Mouse (Mus musculus) kidney, embryonic 14.5 days (tissue): ENCODE data around the gene 2810006K23Rik. TPM values are rescaled to one million over a fixed set of nuclear protein-coding genes. Genes with fewer than 3 reads are reported as not detected.

Source experiments
- ATAC-seq: fragments of 200-750 bp; cut with Nextera tagmentation; 2 replicates; pipeline ENCODE4 v1.8.0; 2017; ENCODE audit warnings: moderate number of reproducible peaks, mild to moderate bottlenecking, moderate TSS enrichment, moderate library complexity; ENCODE audit not compliant: low FRiP score, low TSS enrichment
- H3K27ac ChIP-seq: fragments of 300-500 bp; sonication (generic); 2 replicates; pipeline ENCODE4 v1.5.1; 2014; ENCODE audit warnings: low read depth, mild to moderate bottlenecking, low read length, moderate library complexity, mixed read lengths
- H3K27me3 ChIP-seq: fragments of 300-500 bp; sonication (generic); 2 replicates; pipeline ENCODE4 v1.6.1; 2014; ENCODE audit warnings: mild to moderate bottlenecking, low read length; ENCODE audit not compliant: control insufficient read depth, insufficient read depth
- H3K36me3 ChIP-seq: fragments of 300-500 bp; sonication (generic); 2 replicates; pipeline ENCODE4 v1.6.1; 2014; ENCODE audit warnings: low read length, mixed read lengths; ENCODE audit not compliant: control insufficient read depth, insufficient read depth
- H3K4me1 ChIP-seq: fragments of 300-500 bp; sonication (generic); 2 replicates; pipeline ENCODE4 v1.6.1; 2014; ENCODE audit warnings: low read length, mixed read lengths; ENCODE audit not compliant: control insufficient read depth, insufficient read depth
- H3K4me2 ChIP-seq: fragments of 300-500 bp; sonication (generic); replicated peaks from 2 replicates; pipeline ENCODE4 v1.6.1; 2014; ENCODE audit warnings: low read depth, mild to moderate bottlenecking, low read length
- H3K4me3 ChIP-seq: fragments of 300-500 bp; sonication (generic); 2 replicates; pipeline ENCODE4 v1.5.1; 2014; ENCODE audit warnings: mild to moderate bottlenecking, low read length
- H3K9ac ChIP-seq: fragments of 300-500 bp; sonication (generic); 2 replicates; pipeline ENCODE4 v1.6.1; 2014; ENCODE audit warnings: low read depth, mild to moderate bottlenecking, low read length, moderate library complexity
- H3K9me3 ChIP-seq: fragments of 300-500 bp; sonication (generic); 2 replicates; pipeline ENCODE4 v1.6.1; 2016; ENCODE audit warnings: low read length; ENCODE audit not compliant: control insufficient read depth
- WGBS: fragments of 180-500 bp; shearing (Covaris S2); extraction: QIAGEN DNeasy Blood & Tissue Kit; methylation state at CpG from one replicate; pipeline ENCODE4 v1.1.7; 2014; 5-methylcytosine and 5-hydroxymethylcytosine counted together
- polyA plus RNA-seq: library from polyadenylated mRNA; unstranded; fragments of >200 nt; fragmentation: Nextera tagmentation; extraction: Ambion mirVana; gene quantifications from 2 replicates; pipeline ENCODE4 v1.2.1, GENCODE M21; 2014

Gene 2810006K23Rik
- polyA plus RNA-seq, 1 experiment from 2014 or later, result 12.5 TPM

- Histone ChIP-seq H3K27me3 (no peaks in the 10 kb centered on the region), H3K4me3 (no peak overlapping the region), H3K9ac (no peak overlapping the region), H3K4me2 (no peak overlapping the region), H3K9me3 (no peaks in the 10 kb centered on the region), H3K36me3 (peaks cover 14% of the 10 kb centered on the region), H3K27ac (no peak overlapping the region), H3K4me1 (no peaks in the 10 kb centered on the region)
- ATAC-seq, result no peak
- WGBS, result 92% methylated on average over 6 of the region's 6 CpGs
Measured at GRCm38 (mm10) chr5:124364173-124364918, 36.5 kb downstream of the 2810006K23Rik start.

DNA sequence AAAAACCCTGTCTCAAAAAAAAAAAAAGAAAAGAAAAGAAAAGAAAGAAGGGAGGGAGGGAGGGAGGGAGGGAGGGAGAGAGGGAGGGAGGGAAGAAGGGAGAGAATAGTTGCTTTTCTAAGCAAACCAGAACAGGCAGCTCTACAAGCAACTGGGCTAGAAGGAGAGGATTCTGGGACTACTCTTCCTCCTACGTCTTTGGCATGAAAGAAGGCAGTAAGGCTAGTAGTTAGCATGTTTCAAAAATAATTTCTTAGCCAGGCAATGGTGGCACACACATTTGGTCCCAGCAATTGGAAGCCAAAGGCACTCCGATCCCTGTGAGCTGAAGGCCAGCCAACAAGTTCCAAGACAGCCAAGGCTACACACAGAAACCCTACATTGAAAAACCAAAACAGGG lies 37.9 kb downstream of the 2810006K23Rik start:
- Histone ChIP-seq H3K9me3 (no peaks in the 10 kb centered on the region), H3K9ac (no peak overlapping the region), H3K4me2 (no peak overlapping the region), H3K36me3 (peaks cover 27% of the 10 kb centered on the region), H3K4me1 (no peaks in the 10 kb centered on the region), H3K27me3 (no peaks in the 10 kb centered on the region), H3K27ac (no peak overlapping the region), H3K4me3 (no peak overlapping the region)
- no peak for ATAC-seq
- WGBS, result 95% methylated on average over 2 of the region's 2 CpGs

DNA sequence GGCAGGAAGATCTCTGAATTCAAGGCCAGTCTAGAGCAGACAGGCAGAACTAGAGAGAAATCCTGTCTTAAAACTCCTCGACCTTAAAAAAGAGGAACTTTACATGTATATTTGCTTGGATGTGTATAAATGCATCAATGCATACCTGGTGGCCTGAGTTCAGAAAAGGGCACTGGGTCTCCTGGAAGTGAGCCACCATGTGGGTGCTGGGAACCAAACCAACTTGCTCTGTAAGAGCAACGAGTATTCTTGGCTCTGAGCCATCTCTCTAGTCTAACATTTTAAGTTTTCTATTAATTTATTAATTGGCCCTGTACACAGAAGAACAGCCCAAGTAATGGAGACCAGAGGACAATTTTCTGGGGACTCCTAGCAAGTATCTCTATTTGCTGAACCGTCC lies 38.8 kb downstream of the 2810006K23Rik start:
- H3K4me3 ChIP-seq, result no peak overlapping the region
- ATAC-seq, result no peak
- H3K4me2 ChIP-seq, result no peak overlapping the region
- no peaks in the 10 kb centered on the region for H3K4me1 ChIP-seq
- H3K9ac ChIP-seq, result no peak overlapping the region
- no peak overlapping the region for H3K27ac ChIP-seq
- H3K9me3 ChIP-seq, result no peaks in the 10 kb centered on the region
- 82% methylated on average over 3 of the region's 3 CpGs for WGBS
- no peaks in the 10 kb centered on the region for H3K27me3 ChIP-seq
- H3K36me3 ChIP-seq, result peaks cover 37% of the 10 kb centered on the region

DNA sequence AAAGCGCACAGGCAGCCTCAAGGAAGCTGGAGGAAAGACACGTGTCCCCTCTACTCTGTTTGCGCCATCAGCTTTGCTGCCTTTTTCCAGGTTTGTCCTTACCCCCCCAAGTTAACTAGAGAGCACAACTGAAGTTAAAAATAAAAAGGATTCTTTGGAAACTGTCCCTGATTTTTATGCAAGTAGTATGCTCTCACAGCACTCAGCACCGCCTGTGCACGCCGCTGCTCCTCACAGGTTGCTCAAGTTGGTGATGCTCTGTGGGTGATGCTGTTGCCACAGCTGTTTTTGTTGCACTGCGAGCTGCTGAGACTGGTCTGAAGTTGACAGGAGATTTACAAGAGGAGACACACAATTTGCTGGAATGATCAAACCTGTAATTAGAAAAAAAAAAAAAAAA lies 46.4 kb downstream of the 2810006K23Rik start:
- no peak overlapping the region for H3K4me3 ChIP-seq
- ATAC-seq, result no peak
- H3K4me1 ChIP-seq, result no peaks in the 10 kb centered on the region
- H3K9me3 ChIP-seq, result no peaks in the 10 kb centered on the region
- peaks cover 87% of the 10 kb centered on the region for H3K36me3 ChIP-seq
- no peak overlapping the region for H3K27ac ChIP-seq
- H3K27me3 ChIP-seq, result no peaks in the 10 kb centered on the region
- 96% methylated on average over 7 of the region's 7 CpGs for WGBS
- no peak overlapping the region for H3K4me2 ChIP-seq
- no peak overlapping the region for H3K9ac ChIP-seq

GRCm38 (mm10) chr5:124376401-124376800 lies 48.5 kb downstream of the 2810006K23Rik start:
- peaks cover 87% of the 10 kb centered on the region for H3K36me3 ChIP-seq
- no peak overlapping the region for H3K27ac ChIP-seq
- H3K9me3 ChIP-seq, result no peaks in the 10 kb centered on the region
- H3K4me1 ChIP-seq, result no peaks in the 10 kb centered on the region
- no peak overlapping the region for H3K4me2 ChIP-seq
- no peak for ATAC-seq
- no peak overlapping the region for H3K4me3 ChIP-seq
- H3K9ac ChIP-seq, result no peak overlapping the region
- H3K27me3 ChIP-seq, result no peaks in the 10 kb centered on the region
- WGBS, result 88% methylated on average over 1 of the region's 1 CpGs

GRCm38 (mm10) chr5:124377149-124377548 lies 49.3 kb downstream of the 2810006K23Rik start:
- Histone ChIP-seq H3K4me1 (no peaks in the 10 kb centered on the region), H3K4me3 (no peak overlapping the region), H3K9ac (no peak overlapping the region), H3K9me3 (no peaks in the 10 kb centered on the region), H3K27ac (no peak overlapping the region), H3K36me3 (peaks cover 87% of the 10 kb centered on the region), H3K4me2 (no peak overlapping the region), H3K27me3 (no peaks in the 10 kb centered on the region)
- no peak for ATAC-seq
- WGBS, result 89% methylated on average over 4 of the region's 4 CpGs

DNA sequence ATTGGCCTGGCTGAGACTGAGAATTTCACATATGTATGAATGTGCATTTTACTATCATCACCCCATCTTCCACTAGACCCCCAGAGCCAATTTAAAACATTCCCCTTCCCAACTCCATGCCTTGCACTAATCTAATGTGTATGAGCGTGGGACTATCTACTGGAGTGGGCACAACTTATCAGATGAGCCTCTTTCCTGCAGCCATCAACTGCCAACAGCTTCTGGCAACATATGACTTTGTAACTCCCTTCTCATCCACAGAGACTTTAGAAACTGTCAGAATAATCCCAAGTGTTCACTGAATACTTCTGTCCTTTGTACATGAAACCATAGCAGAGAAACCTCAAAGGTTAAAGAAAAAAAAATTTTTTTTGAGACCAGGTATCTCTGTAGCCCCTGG lies 52.2 kb downstream of the 2810006K23Rik start:
- no peaks in the 10 kb centered on the region for H3K4me1 ChIP-seq
- 94% methylated on average over 1 of the region's 1 CpGs for WGBS
- H3K4me2 ChIP-seq, result no peak overlapping the region
- no peak overlapping the region for H3K27ac ChIP-seq
- no peaks in the 10 kb centered on the region for H3K9me3 ChIP-seq
- no peak overlapping the region for H3K4me3 ChIP-seq
- H3K9ac ChIP-seq, result no peak overlapping the region
- H3K36me3 ChIP-seq, result peaks cover 89% of the 10 kb centered on the region
- ATAC-seq, result no peak
- H3K27me3 ChIP-seq, result no peaks in the 10 kb centered on the region

DNA sequence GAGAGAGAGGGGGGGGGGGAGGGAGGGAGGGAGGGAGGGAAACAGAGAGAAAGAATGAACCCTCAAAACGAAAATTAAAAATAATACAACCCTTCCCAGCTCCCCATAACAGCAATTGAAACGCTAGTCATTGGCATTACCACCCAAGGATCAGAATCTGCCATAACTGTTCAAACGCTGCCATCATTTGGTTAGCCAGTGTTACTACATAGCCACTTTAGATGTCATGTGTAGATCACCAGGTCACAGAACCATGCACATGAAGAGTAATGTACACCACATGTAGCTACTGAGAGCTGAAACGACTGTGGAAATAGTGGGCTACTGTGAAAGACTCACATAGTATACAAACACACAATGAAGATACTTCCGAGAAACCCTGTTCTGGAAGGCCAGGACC lies 60.0 kb downstream of the 2810006K23Rik start:
- no peaks in the 10 kb centered on the region for H3K27me3 ChIP-seq
- peaks cover 90% of the 10 kb centered on the region for H3K36me3 ChIP-seq
- H3K4me3 ChIP-seq, result no peak overlapping the region
- no peak for ATAC-seq
- H3K4me1 ChIP-seq, result no peaks in the 10 kb centered on the region
- 75% methylated on average over 5 of the region's 5 CpGs for whole genome bisulfite sequencing
- H3K9me3 ChIP-seq, result no peaks in the 10 kb centered on the region
- H3K4me2 ChIP-seq, result no peak overlapping the region
- no peak overlapping the region for H3K27ac ChIP-seq
- H3K9ac ChIP-seq, result no peak overlapping the region
